Mouse (Mus musculus): Measurements from ENCODE around the gene Myo3b. TPM values are rescaled to one million over a fixed set of nuclear protein-coding genes. Genes with fewer than 3 reads are reported as not detected.

Gene Myo3b
- polyA plus RNA-seq, 1 experiment = 0.04 TPM

DNA sequence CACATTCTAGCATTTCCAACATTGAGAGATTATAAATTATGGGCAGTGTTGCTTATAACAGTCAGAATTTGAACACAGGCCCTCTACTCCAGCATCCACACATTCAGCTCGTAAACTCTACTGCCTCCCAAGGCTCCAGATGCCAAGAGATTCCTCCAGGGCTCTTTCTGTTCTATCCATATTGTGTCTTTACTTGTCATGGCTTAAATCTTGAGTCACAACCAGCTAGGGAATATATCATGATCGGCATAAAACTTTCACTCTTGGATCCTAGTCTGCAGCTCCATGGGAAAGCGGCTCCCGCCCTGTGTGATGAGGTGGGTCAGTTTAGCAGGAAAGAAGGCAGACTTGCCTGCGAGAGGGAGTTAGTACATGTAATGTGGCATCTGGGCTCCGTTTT lies 294.0 kb downstream of the Myo3b start:
- no peak overlapping the region for H3ac ChIP-seq (ENCODE audit: control insufficient read depth, insufficient read length)
- no peaks in the 10 kb centered on the region for H3K36me3 ChIP-seq (ENCODE audit: control insufficient read depth, insufficient read depth)
- TF ChIP-seq SRF (IDR thresholded peaks at IDR 0.05; ENCODE audit: control insufficient read depth, insufficient read length, low read depth) (no peak), E2F4 (IDR thresholded peaks at IDR 0.05; ENCODE audit: insufficient read depth) (no peak), USF1 (IDR thresholded peaks at IDR 0.05; ENCODE audit: low read depth) (no peak), TCF3 (IDR thresholded peaks at IDR 0.05; ENCODE audit: insufficient read length, low read depth) (no peak), POLR2A (IDR thresholded peaks at IDR 0.05; ENCODE audit: insufficient read length, low read depth) (no peak), MYOD1 (IDR thresholded peaks at IDR 0.05; ENCODE audit: control insufficient read depth in 1 of 3, insufficient read length in 2 of 3, low read depth in 2 of 3) (no peak), CEBPB (IDR thresholded peaks at IDR 0.05; ENCODE audit: insufficient read depth, poor library complexity, severe bottlenecking) (no peak), MYOG (IDR thresholded peaks at IDR 0.05; ENCODE audit: control insufficient read depth in 1 of 3, insufficient read depth in 1 of 3, insufficient read length in 2 of 3, low read depth in 2 of 3) (no peak), TCF12 (IDR thresholded peaks at IDR 0.05; ENCODE audit: insufficient read depth, poor library complexity, severe bottlenecking) (no peak), REST (IDR thresholded peaks at IDR 0.05; ENCODE audit: insufficient read depth, insufficient read length) (no peak), MAX (IDR thresholded peaks at IDR 0.05; ENCODE audit: low read depth) (no peak), POLR2AphosphoS2 (IDR thresholded peaks at IDR 0.05; ENCODE audit: insufficient read length, low read depth) (no peak)
- H3K4me2 ChIP-seq (ENCODE audit: low read depth) = no peak overlapping the region
- H3K27me3 ChIP-seq (ENCODE audit: control insufficient read depth, insufficient read depth, insufficient read length) = no peaks in the 10 kb centered on the region
- H3K79me2 ChIP-seq (ENCODE audit: control insufficient read depth, insufficient read depth) = no peaks in the 10 kb centered on the region
- H3K4me3 ChIP-seq = no peak overlapping the region

GRCm38 (mm10) chr2:70333553-70333952 lies 294.6 kb downstream of the Myo3b start:
- TF ChIP-seq CEBPB (IDR thresholded peaks at IDR 0.05; ENCODE audit: insufficient read depth, poor library complexity, severe bottlenecking) (no peak), SRF (IDR thresholded peaks at IDR 0.05; ENCODE audit: control insufficient read depth, insufficient read length, low read depth) (no peak), MYOD1 (IDR thresholded peaks at IDR 0.05; ENCODE audit: control insufficient read depth in 1 of 3, insufficient read length in 2 of 3, low read depth in 2 of 3) (no peak), E2F4 (IDR thresholded peaks at IDR 0.05; ENCODE audit: insufficient read depth) (no peak), USF1 (IDR thresholded peaks at IDR 0.05; ENCODE audit: low read depth) (no peak), POLR2A (IDR thresholded peaks at IDR 0.05; ENCODE audit: insufficient read length, low read depth) (no peak), TCF12 (IDR thresholded peaks at IDR 0.05; ENCODE audit: insufficient read depth, poor library complexity, severe bottlenecking) (no peak), MAX (IDR thresholded peaks at IDR 0.05; ENCODE audit: low read depth) (no peak), REST (IDR thresholded peaks at IDR 0.05; ENCODE audit: insufficient read depth, insufficient read length) (no peak), TCF3 (IDR thresholded peaks at IDR 0.05; ENCODE audit: insufficient read length, low read depth) (no peak), MYOG (IDR thresholded peaks at IDR 0.05; ENCODE audit: control insufficient read depth in 1 of 3, insufficient read depth in 1 of 3, insufficient read length in 2 of 3, low read depth in 2 of 3) (no peak), POLR2AphosphoS2 (IDR thresholded peaks at IDR 0.05; ENCODE audit: insufficient read length, low read depth) (no peak)
- Histone ChIP-seq H3K36me3 (ENCODE audit: control insufficient read depth, insufficient read depth) (no peaks in the 10 kb centered on the region), H3K79me2 (ENCODE audit: control insufficient read depth, insufficient read depth) (no peaks in the 10 kb centered on the region), H3ac (ENCODE audit: control insufficient read depth, insufficient read length) (no peak overlapping the region), H3K4me3 (no peak overlapping the region), H3K4me2 (ENCODE audit: low read depth) (no peak overlapping the region), H3K27me3 (ENCODE audit: control insufficient read depth, insufficient read depth, insufficient read length) (no peaks in the 10 kb centered on the region)

DNA sequence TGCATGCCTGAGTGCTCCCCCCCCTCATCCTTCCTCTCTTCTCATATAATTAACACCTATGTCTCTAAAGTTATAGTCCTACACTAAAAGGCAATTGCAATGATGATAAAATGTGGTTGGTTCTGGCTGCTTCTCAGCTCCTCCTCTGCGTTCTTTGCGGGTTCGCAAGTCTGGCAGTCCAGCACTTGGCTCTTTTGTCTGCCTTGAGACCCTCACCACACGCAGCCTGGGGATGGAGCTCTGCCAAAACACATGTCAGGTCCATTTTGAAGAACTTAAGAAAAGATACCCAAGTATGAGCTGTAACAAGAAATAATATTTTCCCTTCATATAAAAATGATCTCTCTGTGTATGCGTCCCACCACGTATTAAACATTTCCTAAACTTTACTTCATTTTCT lies 297.6 kb downstream of the Myo3b start:
- H3K36me3 ChIP-seq (ENCODE audit: control insufficient read depth, insufficient read depth) = no peaks in the 10 kb centered on the region
- H3K4me3 ChIP-seq = no peak overlapping the region
- H3ac ChIP-seq (ENCODE audit: control insufficient read depth, insufficient read length) = no peak overlapping the region
- H3K27me3 ChIP-seq (ENCODE audit: control insufficient read depth, insufficient read depth, insufficient read length) = no peaks in the 10 kb centered on the region
- H3K4me2 ChIP-seq (ENCODE audit: low read depth) = no peak overlapping the region
- TF ChIP-seq POLR2AphosphoS2 (IDR thresholded peaks at IDR 0.05; ENCODE audit: insufficient read length, low read depth) (no peak), USF1 (IDR thresholded peaks at IDR 0.05; ENCODE audit: low read depth) (no peak), MYOG (IDR thresholded peaks at IDR 0.05; ENCODE audit: control insufficient read depth in 1 of 3, insufficient read depth in 1 of 3, insufficient read length in 2 of 3, low read depth in 2 of 3) (no peak), TCF3 (IDR thresholded peaks at IDR 0.05; ENCODE audit: insufficient read length, low read depth) (no peak), MYOD1 (IDR thresholded peaks at IDR 0.05; ENCODE audit: control insufficient read depth in 1 of 3, insufficient read length in 2 of 3, low read depth in 2 of 3) (no peak), CEBPB (IDR thresholded peaks at IDR 0.05; ENCODE audit: insufficient read depth, poor library complexity, severe bottlenecking) (no peak), POLR2A (IDR thresholded peaks at IDR 0.05; ENCODE audit: insufficient read length, low read depth) (no peak), TCF12 (IDR thresholded peaks at IDR 0.05; ENCODE audit: insufficient read depth, poor library complexity, severe bottlenecking) (no peak), E2F4 (IDR thresholded peaks at IDR 0.05; ENCODE audit: insufficient read depth) (no peak), MAX (IDR thresholded peaks at IDR 0.05; ENCODE audit: low read depth) (no peak), REST (IDR thresholded peaks at IDR 0.05; ENCODE audit: insufficient read depth, insufficient read length) (no peak), SRF (IDR thresholded peaks at IDR 0.05; ENCODE audit: control insufficient read depth, insufficient read length, low read depth) (no peak)
- H3K79me2 ChIP-seq (ENCODE audit: control insufficient read depth, insufficient read depth) = no peaks in the 10 kb centered on the region

DNA sequence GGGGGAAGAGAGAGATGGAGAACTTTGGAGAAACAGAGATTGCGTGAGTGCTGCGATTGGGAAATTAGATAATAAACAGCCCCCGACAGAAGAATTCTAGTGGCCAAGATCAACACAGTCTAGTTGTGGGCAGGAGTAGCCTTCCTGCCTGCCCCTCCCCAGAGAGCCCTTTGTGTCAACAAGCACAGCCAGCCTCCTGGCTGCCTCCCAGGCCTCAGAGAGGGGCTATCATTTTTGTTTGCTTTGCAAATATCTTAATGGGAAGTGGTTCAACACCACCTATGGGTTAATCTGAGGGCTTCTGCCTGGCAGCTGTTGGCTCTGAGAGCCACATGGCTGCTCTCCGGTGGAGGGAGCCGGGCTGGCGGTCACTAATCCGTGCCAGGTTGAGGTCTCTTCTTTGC lies 298.3 kb downstream of the Myo3b start:
- Histone ChIP-seq H3K27me3 (ENCODE audit: control insufficient read depth, insufficient read depth, insufficient read length) (no peaks in the 10 kb centered on the region), H3K4me3 (no peak overlapping the region), H3K79me2 (ENCODE audit: control insufficient read depth, insufficient read depth) (no peaks in the 10 kb centered on the region), H3K36me3 (ENCODE audit: control insufficient read depth, insufficient read depth) (no peaks in the 10 kb centered on the region), H3K4me2 (ENCODE audit: low read depth) (no peak overlapping the region), H3ac (ENCODE audit: control insufficient read depth, insufficient read length) (no peak overlapping the region)
- TF ChIP-seq MAX (IDR thresholded peaks at IDR 0.05; ENCODE audit: low read depth) (no peak), E2F4 (IDR thresholded peaks at IDR 0.05; ENCODE audit: insufficient read depth) (no peak), SRF (IDR thresholded peaks at IDR 0.05; ENCODE audit: control insufficient read depth, insufficient read length, low read depth) (no peak), POLR2AphosphoS2 (IDR thresholded peaks at IDR 0.05; ENCODE audit: insufficient read length, low read depth) (no peak), MYOG (IDR thresholded peaks at IDR 0.05; ENCODE audit: control insufficient read depth in 1 of 3, insufficient read depth in 1 of 3, insufficient read length in 2 of 3, low read depth in 2 of 3) (no peak), CEBPB (IDR thresholded peaks at IDR 0.05; ENCODE audit: insufficient read depth, poor library complexity, severe bottlenecking) (no peak), MYOD1 (IDR thresholded peaks at IDR 0.05; ENCODE audit: control insufficient read depth in 1 of 3, insufficient read length in 2 of 3, low read depth in 2 of 3) (no peak), REST (IDR thresholded peaks at IDR 0.05; ENCODE audit: insufficient read depth, insufficient read length) (no peak), TCF12 (IDR thresholded peaks at IDR 0.05; ENCODE audit: insufficient read depth, poor library complexity, severe bottlenecking) (no peak), TCF3 (IDR thresholded peaks at IDR 0.05; ENCODE audit: insufficient read length, low read depth) (no peak), POLR2A (IDR thresholded peaks at IDR 0.05; ENCODE audit: insufficient read length, low read depth) (no peak), USF1 (IDR thresholded peaks at IDR 0.05; ENCODE audit: low read depth) (no peak)

All from myocyte (in vitro differentiated cells).